Mouse (Mus musculus) lung, embryonic 15.5 days (tissue): ENCODE data around the gene Fam3b. TPM values are rescaled to one million over a fixed set of nuclear protein-coding genes. Genes with fewer than 3 reads are reported as not detected.

Source experiments
- ATAC-seq: fragments of 200-750 bp; cut with Nextera tagmentation; 2 replicates; pipeline ENCODE4 v1.8.0; 2017; ENCODE audit warnings: moderate number of reproducible peaks, borderline replicate concordance; ENCODE audit not compliant: low FRiP score, low TSS enrichment; ENCODE audit errors: extremely low read depth
- H3K27ac ChIP-seq: fragments of 300-500 bp; sonication (generic); 2 replicates; pipeline ENCODE4 v1.5.1; 2015; ENCODE audit warnings: moderate library complexity, mild to moderate bottlenecking, inconsistent platforms
- H3K27me3 ChIP-seq: fragments of 300-500 bp; sonication (generic); 2 replicates; pipeline ENCODE4 v1.6.1; 2015; ENCODE audit warnings: inconsistent platforms
- H3K36me3 ChIP-seq: fragments of 300-500 bp; sonication (generic); 2 replicates; pipeline ENCODE4 v1.6.1; 2015; ENCODE audit warnings: inconsistent platforms
- H3K4me1 ChIP-seq: fragments of 300-500 bp; sonication (generic); 2 replicates; pipeline ENCODE4 v1.6.1; 2015; ENCODE audit warnings: inconsistent platforms
- H3K4me2 ChIP-seq: fragments of 300-500 bp; sonication (generic); 2 replicates; pipeline ENCODE4 v1.6.1; 2015; ENCODE audit warnings: inconsistent platforms, mild to moderate bottlenecking, moderate library complexity
- H3K4me3 ChIP-seq: fragments of 300-500 bp; sonication (generic); 2 replicates; pipeline ENCODE4 v1.5.1; 2015; ENCODE audit warnings: mild to moderate bottlenecking, inconsistent platforms
- H3K9ac ChIP-seq: fragments of 300-500 bp; sonication (generic); 2 replicates; pipeline ENCODE4 v1.6.1; 2015; ENCODE audit warnings: inconsistent platforms
- H3K9me3 ChIP-seq: fragments of 300-500 bp; sonication (generic); 2 replicates; pipeline ENCODE4 v1.6.1; 2016; ENCODE audit warnings: inconsistent platforms
- WGBS: fragments of 180-500 bp; shearing (Covaris S2); methylation state at CpG from one replicate; pipeline ENCODE4 v1.1.7; 2015; 5-methylcytosine and 5-hydroxymethylcytosine counted together
- polyA plus RNA-seq: library from polyadenylated mRNA; unstranded; fragments of >200 nt; fragmentation: Nextera tagmentation; extraction: Ambion mirVana; gene quantifications from 2 replicates; pipeline ENCODE4 v1.2.1, GENCODE M21; 2015

Fam3b gene
- polyA plus RNA-seq, 1 experiment from 2014 or later: not detected

GRCm38 (mm10) chr16:97516341-97516740 lies 1.7 kb upstream of the Fam3b start:
- H3K4me1 ChIP-seq: 0 out of 2 replicates have a peak, but pooled peaks cover 3% of the 10 kb centered on the region
- no peak for ATAC-seq
- 70% methylated on average over 3 of the region's 3 CpGs for WGBS
- H3K9ac ChIP-seq: no peak overlapping the region
- H3K4me2 ChIP-seq: no peak overlapping the region
- H3K27me3 ChIP-seq: no peaks in the 10 kb centered on the region
- no peak overlapping the region for H3K4me3 ChIP-seq
- H3K9me3 ChIP-seq: no peaks in the 10 kb centered on the region
- H3K27ac ChIP-seq: no peak overlapping the region
- no peaks in the 10 kb centered on the region for H3K36me3 ChIP-seq

DNA sequence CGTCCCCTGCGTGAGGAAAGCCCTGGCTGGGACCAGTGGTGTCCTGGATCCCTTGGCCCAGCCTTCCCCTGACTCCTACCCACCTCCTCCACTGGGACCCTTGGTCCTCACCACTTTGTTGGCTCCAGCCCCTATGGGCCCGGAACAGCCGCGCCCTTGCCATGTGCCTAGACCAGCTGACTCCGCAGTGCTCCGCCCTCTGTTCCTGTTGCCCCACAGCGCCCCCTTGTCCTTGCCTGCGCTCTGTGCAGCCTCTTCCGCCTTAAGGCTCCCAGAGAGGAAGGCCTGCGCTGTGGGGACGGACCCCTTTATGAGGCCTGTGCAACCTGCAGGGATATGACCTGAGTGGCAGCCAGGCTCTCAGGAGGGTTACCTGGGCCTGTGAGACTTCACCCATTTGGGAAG lies 2.3 kb downstream of the Fam3b start:
- Histone ChIP-seq H3K36me3 (no peaks in the 10 kb centered on the region), H3K4me2 (no peak overlapping the region), H3K9me3 (no peaks in the 10 kb centered on the region), H3K9ac (no peak overlapping the region), H3K27ac (no peak overlapping the region), H3K4me3 (no peak overlapping the region), H3K4me1 (0 out of 2 replicates have a peak, but pooled peaks cover 3% of the 10 kb centered on the region), H3K27me3 (no peaks in the 10 kb centered on the region)
- WGBS: 89% methylated on average over 12 of the region's 12 CpGs
- peak; percentile 19; the same call in 1 of the 2 replicates for ATAC-seq

DNA sequence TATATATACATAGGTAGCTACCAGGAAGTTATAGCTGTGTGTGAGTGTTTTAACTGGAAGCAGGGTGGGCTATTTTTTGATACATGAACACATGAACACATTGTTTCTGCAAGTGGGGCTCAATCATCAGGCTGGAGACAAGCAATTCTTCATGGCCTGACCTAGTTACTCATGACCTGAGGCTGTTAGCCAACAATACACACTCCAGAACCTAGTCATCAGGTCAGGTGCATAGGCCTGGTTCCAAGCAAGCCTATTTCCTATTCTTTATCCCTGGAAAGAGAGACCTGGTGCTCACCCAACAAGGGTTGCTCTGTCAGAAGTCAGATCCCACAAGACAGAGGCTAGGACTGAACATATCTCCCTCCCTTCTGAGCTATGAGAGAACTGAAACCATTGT lies 3.1 kb downstream of the Fam3b start:
- H3K9me3 ChIP-seq: no peaks in the 10 kb centered on the region

DNA sequence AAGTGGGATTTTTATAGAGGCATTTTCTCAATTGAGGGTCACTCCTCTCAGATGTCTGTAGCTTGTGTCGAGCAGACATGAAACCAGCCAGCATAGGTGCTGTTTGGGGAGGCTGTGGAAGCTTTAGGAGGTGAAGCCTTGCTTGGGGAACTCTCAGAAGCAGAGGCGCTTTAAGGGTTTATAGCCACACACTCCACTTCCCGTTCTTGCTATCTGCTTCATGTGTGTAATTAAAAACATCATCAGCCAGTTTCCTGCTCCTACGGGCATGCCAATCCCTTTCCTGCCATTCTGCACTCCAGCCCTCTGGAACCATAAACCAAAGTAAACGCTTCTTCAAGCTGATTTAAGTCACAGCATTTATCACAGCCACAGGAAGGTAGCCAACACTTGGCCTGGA lies 3.8 kb downstream of the Fam3b start:
- no peak overlapping the region for H3K4me2 ChIP-seq
- no peak overlapping the region; the same call in 1 of the 2 replicates for H3K27ac ChIP-seq
- ATAC-seq: no peak
- WGBS: 23% methylated on average over 5 of the region's 5 CpGs
- H3K4me1 ChIP-seq: 0 out of 2 replicates have a peak, but pooled peaks cover 3% of the 10 kb centered on the region
- no peak overlapping the region for H3K4me3 ChIP-seq
- no peaks in the 10 kb centered on the region for H3K36me3 ChIP-seq
- no peaks in the 10 kb centered on the region for H3K9me3 ChIP-seq
- H3K9ac ChIP-seq: no peak overlapping the region
- H3K27me3 ChIP-seq: no peaks in the 10 kb centered on the region

More for the DNA sequence above, 3.1 kb downstream of the Fam3b start:
- Histone ChIP-seq H3K27me3 (no peaks in the 10 kb centered on the region), H3K4me3 (no peak overlapping the region), H3K36me3 (no peaks in the 10 kb centered on the region), H3K4me2 (no peak overlapping the region), H3K27ac (peak overlapping the region; percentile 13; the same call in 1 of the 2 replicates), H3K9ac (no peak overlapping the region), H3K4me1 (0 out of 2 replicates have a peak, but pooled peaks cover 3% of the 10 kb centered on the region)
- no peak for ATAC-seq

DNA sequence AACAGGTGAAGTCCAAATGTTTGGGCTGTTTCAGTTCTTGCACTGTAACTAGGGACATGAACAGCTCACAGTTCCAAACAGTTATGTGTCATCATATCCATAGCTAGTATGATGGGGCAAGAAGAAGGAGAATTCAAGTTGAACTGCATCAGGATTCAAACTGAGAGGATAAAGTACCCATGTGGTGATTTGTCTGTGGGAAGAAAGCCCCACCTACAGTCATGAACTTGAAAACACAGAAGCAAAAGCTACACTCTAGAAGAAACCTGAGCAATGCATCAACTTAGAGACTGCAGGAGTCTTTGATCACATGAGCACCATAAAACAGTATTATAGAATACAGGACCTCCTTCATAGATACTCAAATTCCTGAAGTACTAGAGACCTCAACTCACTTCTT lies 6.8 kb downstream of the Fam3b start:
- Histone ChIP-seq H3K27ac (no peak overlapping the region), H3K36me3 (no peaks in the 10 kb centered on the region), H3K4me1 (0 out of 2 replicates have a peak, but pooled peaks cover 3% of the 10 kb centered on the region), H3K27me3 (no peaks in the 10 kb centered on the region), H3K9me3 (no peaks in the 10 kb centered on the region), H3K4me3 (no peak overlapping the region), H3K9ac (no peak overlapping the region), H3K4me2 (no peak overlapping the region)
- no peak for ATAC-seq

- H3K9ac ChIP-seq: no peak overlapping the region
- H3K4me3 ChIP-seq: no peak overlapping the region
- H3K36me3 ChIP-seq: no peaks in the 10 kb centered on the region
- no peak overlapping the region for H3K4me2 ChIP-seq
- no peaks in the 10 kb centered on the region for H3K27me3 ChIP-seq
- WGBS: 78% methylated on average over 3 of the region's 3 CpGs
- H3K9me3 ChIP-seq: no peaks in the 10 kb centered on the region
- ATAC-seq: no peak
- no peaks in the 10 kb centered on the region for H3K4me1 ChIP-seq
- H3K27ac ChIP-seq: no peak overlapping the region
Observed at GRCm38 (mm10) chr16:97504793-97505192, 9.8 kb downstream of the Fam3b start.

- ATAC-seq: no peak
- no peak overlapping the region for H3K9ac ChIP-seq
- WGBS: 60% methylated on average over 3 of the region's 3 CpGs
- no peak overlapping the region for H3K4me3 ChIP-seq
- no peaks in the 10 kb centered on the region for H3K36me3 ChIP-seq
- no peaks in the 10 kb centered on the region for H3K27me3 ChIP-seq
- H3K4me1 ChIP-seq: no peaks in the 10 kb centered on the region
- H3K4me2 ChIP-seq: no peak overlapping the region
- no peak overlapping the region for H3K27ac ChIP-seq
- H3K9me3 ChIP-seq: no peaks in the 10 kb centered on the region
Observed at GRCm38 (mm10) chr16:97503849-97504248, 10.8 kb downstream of the Fam3b start.

- Histone ChIP-seq H3K27ac (no peak overlapping the region), H3K4me2 (no peak overlapping the region), H3K36me3 (no peaks in the 10 kb centered on the region), H3K4me1 (no peaks in the 10 kb centered on the region), H3K9me3 (no peaks in the 10 kb centered on the region), H3K27me3 (no peaks in the 10 kb centered on the region), H3K9ac (no peak overlapping the region), H3K4me3 (no peak overlapping the region)
- 68% methylated on average over 7 of the region's 7 CpGs for WGBS
- ATAC-seq: no peak
Observed at GRCm38 (mm10) chr16:97500901-97501300, 13.7 kb downstream of the Fam3b start.

DNA sequence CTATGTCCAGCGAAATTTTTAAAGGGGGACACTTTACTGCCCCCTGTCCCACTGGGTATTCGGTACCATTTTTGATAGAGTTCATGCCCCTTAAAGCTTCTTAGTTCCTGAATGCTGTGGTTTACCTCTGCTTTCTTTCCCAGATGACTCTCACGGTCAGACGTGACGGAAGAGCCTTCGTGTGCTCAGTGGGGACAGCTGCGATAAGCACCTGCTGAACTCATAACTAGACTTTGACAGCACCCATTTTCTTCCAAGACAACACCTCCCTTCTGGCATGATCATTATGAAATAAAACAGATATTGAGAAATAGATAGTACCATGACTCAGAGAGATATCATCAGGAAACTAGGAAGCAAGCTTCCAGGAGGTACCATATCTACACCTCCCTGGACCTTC lies 15.2 kb downstream of the Fam3b start:
- H3K4me2 ChIP-seq: no peak overlapping the region
- WGBS: 91% methylated on average over 7 of the region's 7 CpGs
- no peak overlapping the region for H3K9ac ChIP-seq
- no peak for ATAC-seq
- H3K4me3 ChIP-seq: no peak overlapping the region
- H3K27ac ChIP-seq: no peak overlapping the region
- H3K4me1 ChIP-seq: no peaks in the 10 kb centered on the region
- H3K36me3 ChIP-seq: no peaks in the 10 kb centered on the region
- H3K9me3 ChIP-seq: no peaks in the 10 kb centered on the region
- H3K27me3 ChIP-seq: no peaks in the 10 kb centered on the region

DNA sequence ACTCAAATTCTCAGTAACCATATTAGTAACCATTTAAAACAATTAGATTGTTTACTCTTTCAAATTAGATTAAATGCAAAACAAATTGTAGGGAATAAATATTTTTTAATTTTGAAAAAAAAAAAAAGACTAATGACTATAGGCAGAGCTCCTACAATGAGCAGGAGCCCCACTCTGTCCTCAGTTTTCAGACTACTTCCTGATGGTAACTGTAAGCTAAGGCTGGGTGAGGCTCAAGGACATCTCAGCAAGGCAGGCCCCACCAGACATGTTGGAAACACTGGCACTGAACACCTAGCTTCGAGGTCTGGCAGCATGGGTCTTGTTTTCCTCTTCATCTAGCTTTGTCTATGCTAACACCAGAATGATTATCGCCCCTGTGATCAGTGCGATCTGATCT lies 16.5 kb downstream of the Fam3b start:
- Histone ChIP-seq H3K36me3 (no peaks in the 10 kb centered on the region), H3K9me3 (no peaks in the 10 kb centered on the region), H3K9ac (no peak overlapping the region), H3K4me1 (no peaks in the 10 kb centered on the region), H3K27ac (no peak overlapping the region), H3K27me3 (no peaks in the 10 kb centered on the region), H3K4me2 (no peak overlapping the region), H3K4me3 (no peak overlapping the region)
- WGBS: 85% methylated on average over 3 of the region's 3 CpGs
- ATAC-seq: no peak

- no peaks in the 10 kb centered on the region for H3K4me1 ChIP-seq
- no peak overlapping the region for H3K4me2 ChIP-seq
- H3K27me3 ChIP-seq: no peaks in the 10 kb centered on the region
- H3K4me3 ChIP-seq: no peak overlapping the region
- no peak for ATAC-seq
- WGBS: 35% methylated on average over 5 of the region's 5 CpGs
- no peak overlapping the region for H3K9ac ChIP-seq
- H3K9me3 ChIP-seq: no peaks in the 10 kb centered on the region
- no peaks in the 10 kb centered on the region for H3K36me3 ChIP-seq
- no peak overlapping the region for H3K27ac ChIP-seq
Observed at GRCm38 (mm10) chr16:97497682-97498081, 16.9 kb downstream of the Fam3b start.

- Histone ChIP-seq H3K4me3 (no peak overlapping the region), H3K27ac (no peak overlapping the region), H3K27me3 (no peaks in the 10 kb centered on the region), H3K9me3 (no peaks in the 10 kb centered on the region), H3K9ac (no peak overlapping the region), H3K36me3 (no peaks in the 10 kb centered on the region), H3K4me1 (no peaks in the 10 kb centered on the region), H3K4me2 (no peak overlapping the region)
- WGBS: 40% methylated on average over 3 of the region's 3 CpGs
- no peak for ATAC-seq
Observed at GRCm38 (mm10) chr16:97496026-97496425, 18.6 kb downstream of the Fam3b start.

DNA sequence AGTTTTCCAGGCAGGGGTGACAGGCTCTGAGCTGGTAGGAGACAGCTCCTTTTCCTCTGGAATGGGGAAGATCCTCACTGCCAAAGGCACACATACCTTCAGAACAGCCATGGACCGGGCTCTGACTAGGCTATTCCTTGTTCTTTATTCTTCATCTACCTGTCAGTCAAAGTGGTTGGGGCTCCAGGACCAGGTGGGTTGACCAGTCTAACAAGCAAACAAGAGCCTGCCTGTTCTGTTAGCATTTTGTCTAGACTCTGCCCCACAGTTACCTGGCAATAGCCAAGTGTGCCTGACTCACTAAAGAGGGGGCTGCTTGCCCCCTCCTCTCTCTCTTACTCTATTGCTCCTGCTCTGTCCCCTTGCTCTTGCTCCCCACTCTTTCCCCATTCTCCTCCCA lies 22.2 kb downstream of the Fam3b start:
- no peak overlapping the region for H3K4me2 ChIP-seq
- no peaks in the 10 kb centered on the region for H3K9me3 ChIP-seq
- no peak overlapping the region for H3K9ac ChIP-seq
- H3K27me3 ChIP-seq: no peaks in the 10 kb centered on the region
- H3K4me1 ChIP-seq: no peaks in the 10 kb centered on the region
- no peaks in the 10 kb centered on the region for H3K36me3 ChIP-seq
- H3K4me3 ChIP-seq: no peak overlapping the region
- 40% methylated on average over 1 of the region's 1 CpGs for WGBS
- ATAC-seq: no peak
- no peak overlapping the region for H3K27ac ChIP-seq
